Mouse (Mus musculus) spleen, postnatal 14 days (tissue): ENCODE results near the gene Aox3.

Experiments used
- DNase-seq, 2 experiments: peaks; one replicate each; pipeline ENCODE4 v3.0.0; 2021 to 2022; ENCODE audit warnings: low spot score in 2 of 2

Gene Aox3

DNA sequence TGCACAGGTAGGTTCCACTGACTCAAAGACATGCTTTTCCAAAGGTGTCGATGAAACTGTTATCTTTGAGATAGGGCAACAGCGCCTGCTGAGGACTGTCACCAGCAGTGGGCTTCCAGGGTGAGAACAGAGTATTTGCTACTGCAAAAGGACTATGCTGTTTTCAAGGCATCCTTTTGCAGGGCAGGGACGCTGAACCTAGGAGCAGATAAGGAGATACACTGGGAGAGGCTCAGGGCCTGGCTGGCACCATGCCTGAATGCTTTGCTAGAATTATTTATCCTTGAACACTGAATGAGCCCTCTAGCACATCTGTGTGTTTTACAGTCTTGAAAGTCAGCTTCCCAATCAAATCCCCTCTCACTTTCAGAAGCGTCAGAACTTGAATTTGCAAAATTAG lies 85.5 kb downstream of the Aox3 start:
- DNase-seq = no peak

DNA sequence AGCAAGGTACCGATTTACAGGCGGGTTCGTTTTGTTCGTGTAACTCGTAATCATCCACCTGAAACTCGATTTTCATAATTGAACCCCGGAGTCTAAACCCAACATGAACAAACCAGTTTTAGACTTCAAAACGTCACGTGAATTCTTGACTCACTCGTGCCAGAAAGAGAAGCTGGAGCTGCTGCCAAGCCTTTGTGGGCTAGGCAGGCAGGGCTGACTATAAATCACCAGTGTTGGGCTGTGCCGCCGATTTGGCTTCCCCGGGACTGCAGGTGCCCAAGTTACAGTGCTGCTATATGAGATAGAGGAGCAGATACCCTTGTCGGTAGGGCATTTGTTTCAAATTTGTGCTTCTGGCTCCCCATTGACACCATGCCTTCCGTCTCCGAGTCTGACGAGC lies 97.3 kb downstream of the Aox3 start, which contains the start of gene Aox4:
Gene Aox4, plus strand, starts transcription at position 195 of the 400 bp plus-strand sequence.
- no peak for DNase-seq

DNA sequence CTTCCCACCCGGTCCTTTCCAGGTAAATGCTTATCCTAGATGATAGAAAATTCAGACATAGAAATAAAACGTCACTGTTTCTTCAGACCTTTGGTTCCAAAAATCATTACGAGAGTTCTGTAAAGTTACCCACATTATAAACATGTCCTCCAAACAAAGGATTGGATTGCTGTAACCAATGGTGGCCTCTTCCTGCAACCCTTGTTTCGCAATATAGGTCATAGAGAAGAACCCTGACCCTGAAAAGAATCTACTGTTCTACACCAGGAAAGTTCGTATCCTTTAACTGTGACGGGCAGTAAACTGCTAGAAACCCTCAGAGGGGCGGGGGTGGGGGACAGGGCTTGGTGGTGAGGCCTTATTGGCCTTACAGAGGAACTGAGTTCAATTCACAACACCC lies 99.9 kb downstream of the Aox3 start:
- no peak for DNase-seq

DNA sequence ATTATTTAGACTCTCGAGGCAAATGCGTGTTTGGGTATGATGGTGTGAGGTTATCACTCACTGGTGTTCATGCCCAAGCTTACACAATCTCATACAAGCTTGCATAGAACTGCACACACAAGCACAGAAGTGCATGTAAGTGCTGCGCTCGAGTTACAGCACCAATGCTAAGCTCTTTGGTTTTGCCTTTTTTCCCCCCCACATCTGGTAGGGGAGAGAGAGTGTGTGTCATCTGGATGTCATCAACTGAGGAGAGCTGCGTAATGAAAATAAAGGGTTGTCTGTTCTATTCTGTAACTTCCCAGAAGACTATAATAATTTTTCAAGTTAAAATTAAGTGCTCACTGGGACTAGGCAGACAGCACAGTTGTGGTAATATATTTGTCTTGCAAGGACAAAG lies 100.9 kb downstream of the Aox3 start:
- DNase-seq = no peak

DNA sequence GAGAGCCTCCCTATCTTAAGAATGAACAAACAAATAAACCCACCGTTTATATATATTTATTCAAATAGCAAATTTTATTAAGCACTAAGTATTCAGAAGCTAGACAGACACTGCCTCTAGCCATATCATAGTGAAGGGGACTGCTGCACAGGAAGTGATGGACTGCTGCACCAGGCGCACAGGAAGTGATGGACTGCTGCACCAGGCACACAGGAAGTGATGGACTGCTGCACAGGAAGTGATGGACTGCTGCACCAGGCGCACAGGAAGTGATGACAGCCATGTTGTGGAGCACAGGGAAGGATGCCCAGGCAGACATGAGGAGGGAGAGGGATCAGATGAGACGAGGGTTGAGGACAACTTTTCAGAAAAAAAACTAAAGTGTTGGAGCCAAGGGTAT lies 102.4 kb downstream of the Aox3 start:
- no peak for DNase-seq

DNA sequence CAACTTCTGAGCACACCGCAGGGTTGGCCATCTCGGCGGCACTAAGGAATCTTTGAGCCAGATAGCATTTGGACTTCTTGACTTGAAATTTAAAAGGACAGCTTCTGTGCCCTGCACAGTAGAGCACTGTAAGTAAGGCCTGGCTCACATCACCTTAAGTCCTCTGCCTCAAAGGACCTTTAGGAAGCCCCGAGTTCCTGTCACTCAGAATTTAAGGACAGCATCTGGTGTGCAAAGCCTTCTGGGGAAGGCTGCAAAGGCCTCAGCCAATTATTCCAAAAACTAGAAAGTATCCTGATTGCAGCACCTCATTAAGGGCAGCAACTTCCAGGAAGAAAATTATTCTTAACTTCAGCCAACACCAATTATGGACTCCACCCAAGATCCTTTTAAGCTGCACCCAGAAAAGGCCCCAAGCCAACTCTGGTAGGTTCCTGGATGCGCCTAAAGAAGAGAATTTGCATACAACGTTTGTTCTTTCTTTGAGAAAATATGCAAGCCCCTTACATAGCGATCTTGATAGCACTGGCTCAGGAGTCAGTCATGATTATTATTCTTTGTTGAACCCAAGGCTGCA lies 103.1 kb downstream of the Aox3 start:
- no peak for DNase-seq

DNA sequence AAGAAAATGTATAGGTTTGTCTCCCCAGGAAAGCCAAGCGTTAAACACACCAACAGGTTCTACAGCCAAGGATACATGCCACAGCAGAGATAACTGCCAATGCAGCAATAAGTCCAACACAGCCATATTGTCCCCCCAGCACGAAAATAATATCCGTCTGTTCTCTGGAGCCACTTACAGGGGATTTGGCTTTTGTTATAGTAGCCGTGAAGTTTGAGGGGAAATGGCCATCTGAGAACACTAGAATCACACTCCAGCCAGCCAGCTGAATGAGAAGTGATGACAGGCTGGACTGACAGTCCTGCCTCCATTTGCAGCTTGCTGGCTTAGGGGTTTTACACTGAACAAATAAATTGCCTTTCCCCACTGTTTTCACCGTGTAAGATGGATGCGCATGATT lies 108.1 kb downstream of the Aox3 start:
- no peak for DNase-seq

DNA sequence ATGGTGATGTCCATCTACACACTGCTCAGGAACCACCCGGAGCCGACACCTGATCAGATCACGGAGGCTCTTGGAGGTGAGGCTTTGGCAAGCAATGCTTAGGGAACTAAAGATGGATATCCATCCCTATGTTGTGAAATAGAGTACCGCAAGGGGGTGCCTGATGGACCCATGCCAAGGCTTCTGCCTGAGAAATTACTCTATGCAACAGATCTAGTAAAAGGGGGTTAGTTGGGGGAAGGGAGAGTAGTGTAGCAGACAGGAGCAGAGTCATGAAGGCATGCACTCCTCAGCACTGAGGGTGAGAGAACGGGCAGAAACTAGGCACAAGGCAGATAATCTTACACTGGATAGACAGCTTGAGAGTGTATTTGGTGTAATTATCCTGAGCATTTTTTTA lies 108.9 kb downstream of the Aox3 start:
- no peak for DNase-seq

DNA sequence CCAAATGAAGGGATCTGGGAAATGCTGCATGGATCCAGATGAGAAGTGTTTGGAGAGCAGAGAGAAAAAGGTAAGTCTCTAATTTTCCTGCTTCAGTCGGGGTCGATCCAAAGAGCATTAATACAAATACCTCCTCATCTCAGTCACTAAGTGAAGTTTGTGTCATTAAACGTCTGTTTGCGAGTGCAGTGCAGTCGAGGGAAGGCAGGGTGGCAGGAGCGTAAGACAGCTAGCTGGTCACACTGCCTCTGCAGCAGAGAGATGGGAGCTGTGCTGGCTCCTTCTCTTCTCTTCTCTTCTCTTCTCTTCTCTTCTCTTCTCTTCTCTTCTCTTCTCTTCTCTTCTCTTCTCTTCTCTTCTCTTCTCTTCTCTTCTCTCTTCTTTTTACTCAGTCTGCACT lies 115.2 kb downstream of the Aox3 start:
- DNase-seq = no peak

DNA sequence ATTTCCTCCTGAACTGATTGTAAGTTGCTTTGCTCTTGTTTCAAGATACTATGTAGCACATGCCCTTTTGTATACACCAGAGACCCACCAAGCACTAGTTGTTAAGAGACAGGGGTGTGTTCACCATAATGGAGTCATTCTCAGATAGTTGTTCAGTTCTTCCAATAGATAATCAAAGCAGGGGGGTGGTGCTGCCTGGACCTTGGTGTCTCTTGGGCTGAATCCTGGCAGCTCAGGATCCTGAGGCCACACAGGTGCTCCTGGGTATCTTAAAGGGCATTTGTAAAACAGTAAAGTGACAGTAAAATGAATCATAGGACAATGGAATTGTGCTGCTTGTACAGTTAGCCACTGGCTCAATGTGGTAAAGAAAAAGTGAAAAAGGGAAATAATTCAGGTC lies 116.0 kb downstream of the Aox3 start:
- no peak for DNase-seq

DNA sequence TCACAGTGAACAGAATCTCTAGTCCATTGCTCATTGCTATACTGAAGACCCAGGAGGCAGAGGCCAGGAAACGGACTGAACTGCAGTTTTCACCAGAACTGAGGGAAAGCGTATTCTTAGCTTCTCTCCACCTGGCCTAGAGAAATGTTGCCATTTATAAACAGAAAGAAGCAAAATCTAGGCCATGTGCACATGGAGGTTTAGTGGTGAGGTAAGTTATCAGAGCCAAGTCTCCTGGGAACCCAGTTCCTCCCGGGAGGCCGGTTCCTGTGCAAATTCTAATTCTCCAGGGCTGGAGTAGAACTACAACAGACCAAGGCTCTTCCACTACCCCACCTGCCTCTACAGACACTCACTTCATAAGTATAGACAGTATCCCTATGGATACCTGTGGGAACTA lies 116.8 kb downstream of the Aox3 start:
- no peak for DNase-seq

DNA sequence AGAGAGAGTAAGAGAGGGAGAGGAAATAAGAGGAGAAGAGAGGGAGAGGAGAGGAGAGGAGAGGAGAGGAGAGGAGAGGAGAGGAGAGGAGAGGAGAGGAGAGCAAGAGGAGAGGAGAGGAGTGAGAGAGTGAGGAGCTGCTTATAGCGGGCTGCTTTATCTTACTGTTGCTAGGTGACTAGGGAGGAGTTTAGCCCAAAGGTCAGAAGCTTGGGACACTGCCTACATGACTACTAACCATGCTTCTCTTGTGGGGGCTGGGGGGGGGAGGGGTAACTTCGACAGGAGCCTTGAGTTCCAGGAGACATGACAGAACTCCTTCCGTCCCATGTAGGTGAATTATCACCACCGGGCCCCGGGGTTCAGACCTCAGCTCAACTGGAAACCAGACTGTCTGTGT lies 117.6 kb downstream of the Aox3 start:
- no peak for DNase-seq

DNA sequence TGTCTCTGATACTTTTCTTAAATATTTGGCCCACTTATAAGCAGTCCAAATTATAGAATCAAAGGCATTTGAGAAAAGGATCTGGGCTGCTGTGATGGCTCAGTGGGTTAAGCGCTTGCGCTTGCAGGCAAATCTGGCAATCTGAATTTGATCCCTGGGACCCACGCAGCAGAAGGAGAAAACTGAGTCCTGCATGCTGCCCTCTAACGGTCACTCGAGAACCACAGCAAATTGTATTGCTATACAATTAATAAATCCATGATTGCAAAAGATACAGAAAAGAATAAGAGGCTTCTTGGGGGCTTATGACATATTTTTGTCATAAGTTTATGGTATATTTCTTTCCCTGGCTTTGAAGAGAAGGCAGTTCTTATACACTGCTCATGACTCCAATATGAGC lies 122.5 kb downstream of the Aox3 start:
- no peak for DNase-seq

DNA sequence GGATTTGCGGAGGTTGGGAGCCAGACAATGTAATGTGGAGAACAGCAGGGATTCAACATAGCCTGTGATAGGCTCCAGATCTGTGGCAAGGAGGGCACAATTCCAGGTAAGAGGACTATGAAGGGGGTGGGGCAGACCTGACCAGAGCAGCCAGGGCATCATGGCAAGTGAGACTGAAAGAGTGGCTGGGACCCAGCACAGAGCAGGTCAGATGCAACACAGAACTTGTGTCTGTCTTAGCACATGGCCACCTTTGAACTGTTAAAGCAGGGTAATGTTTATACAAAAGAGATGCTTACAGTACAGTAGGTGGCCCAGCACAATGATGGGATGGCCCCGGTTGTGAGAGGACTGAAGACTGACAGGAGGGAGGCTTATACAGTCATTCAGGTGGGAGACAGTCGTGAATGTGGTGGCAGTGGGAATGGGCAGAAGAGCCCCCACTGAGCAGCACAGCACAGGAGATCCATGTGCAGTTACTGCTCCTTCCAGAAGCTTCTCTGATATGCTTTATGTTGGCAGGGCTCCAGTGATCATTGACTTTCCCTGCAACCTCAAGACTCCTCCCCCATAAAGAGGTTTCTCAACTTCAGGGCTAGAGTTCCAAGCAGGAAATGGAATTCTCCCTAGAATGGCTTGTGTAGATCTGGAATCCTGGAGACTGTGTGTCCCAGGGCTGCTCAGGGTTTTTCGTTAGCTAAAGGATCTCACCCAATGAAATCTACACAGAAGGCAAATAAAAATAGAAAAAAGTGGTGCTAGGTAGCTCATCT lies 124.8 kb downstream of the Aox3 start:
- DNase-seq = no peak

DNA sequence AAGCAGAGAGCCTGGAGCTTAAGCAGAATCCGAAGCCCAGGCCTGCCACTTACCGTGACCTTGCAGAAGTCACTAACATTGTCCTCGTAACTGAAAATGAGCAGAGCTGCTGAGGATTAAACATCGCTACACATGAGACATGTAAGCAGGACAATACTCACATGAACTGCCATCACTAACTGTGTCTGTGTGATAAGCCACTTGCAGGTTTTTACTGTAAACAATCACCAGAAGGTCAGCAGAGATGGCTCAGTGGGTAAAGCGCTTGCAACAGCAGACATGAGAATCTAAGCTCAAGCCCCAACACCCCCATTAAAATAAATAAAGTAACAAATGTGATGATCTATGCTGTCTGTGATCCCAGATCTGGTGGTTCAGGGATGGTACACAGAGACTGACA lies 125.5 kb downstream of the Aox3 start:
- DNase-seq = no peak

DNA sequence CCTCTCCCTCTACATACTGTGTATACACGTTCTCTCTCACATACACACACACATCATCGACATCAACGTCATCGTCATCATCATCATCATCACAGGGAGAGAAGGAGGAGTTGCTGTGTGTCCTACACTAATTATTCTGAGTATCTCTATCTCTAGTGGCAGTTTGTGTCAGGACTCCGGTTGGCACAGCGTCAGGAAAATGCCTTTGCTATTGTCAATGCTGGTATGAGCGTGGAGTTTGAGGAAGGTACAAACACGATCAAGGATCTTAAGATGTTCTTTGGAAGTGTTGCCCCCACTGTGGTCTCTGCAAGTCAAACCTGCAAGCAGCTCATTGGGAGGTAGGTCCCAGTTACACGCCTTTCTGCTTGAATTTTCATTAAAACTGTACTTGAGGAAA lies 126.0 kb downstream of the Aox3 start:
- no peak for DNase-seq

DNA sequence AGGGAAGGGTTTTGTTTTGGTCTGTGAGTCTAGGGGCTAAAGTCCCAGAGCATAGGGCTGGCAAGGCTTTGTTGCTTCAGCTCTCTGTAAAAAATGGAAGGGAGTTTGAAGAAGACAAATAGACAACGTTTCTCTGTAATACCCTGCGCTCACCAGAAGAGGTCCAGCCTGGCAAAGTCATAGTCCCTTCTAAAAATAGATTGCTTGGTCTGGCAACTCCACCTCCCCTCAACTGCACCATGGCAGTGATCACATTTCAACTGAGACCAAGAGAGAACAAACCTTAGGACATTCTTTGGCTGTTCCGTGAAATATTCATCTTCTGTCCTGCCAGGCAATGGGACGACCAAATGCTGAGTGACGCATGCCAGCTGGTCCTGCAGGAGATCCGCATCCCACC lies 127.4 kb downstream of the Aox3 start:
- DNase-seq = no peak

DNA sequence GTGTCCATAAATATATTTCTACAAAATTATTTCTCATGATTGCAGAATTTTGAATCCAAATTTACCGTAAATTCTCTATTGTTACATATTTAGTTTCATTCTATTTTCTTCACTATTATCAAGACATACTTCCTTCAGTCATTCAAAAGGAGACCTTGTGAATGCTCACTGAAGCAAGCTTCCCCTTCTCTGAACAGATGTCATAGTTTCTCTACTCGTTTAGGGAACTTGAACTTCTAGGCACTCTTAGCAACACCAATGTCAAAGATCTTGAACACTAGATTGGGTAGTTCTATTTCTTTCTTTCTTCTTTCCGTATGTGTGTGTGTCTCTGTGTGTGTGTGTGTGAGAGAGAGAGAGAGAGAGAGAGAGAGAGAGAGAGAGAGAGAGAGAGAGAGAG lies 131.6 kb downstream of the Aox3 start:
- no peak for DNase-seq

DNA sequence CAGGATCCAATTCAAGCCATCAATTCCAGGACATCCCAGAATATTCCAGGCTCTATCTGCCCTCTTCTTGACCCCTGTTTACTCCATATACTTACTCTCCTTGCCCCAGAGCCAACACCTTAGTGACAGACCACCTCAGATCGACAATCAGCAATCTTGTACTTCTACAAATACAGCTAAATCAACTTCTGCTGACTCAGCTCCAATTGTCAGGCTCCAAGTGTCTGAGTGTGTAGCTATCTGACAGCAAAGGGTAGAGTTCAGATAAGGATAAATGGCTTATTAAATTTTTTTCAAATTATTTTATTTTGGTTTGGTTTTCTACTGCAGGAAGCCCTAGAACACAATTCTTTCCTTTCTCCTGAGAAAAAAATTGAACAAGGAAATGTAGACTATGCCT lies 135.6 kb downstream of the Aox3 start:
- no peak for DNase-seq
